Mouse (Mus musculus) mesoderm, embryonic 11.5 days (tissue): ENCODE results near the gene Gpr84.

Experiments
- DNase-seq: peaks from one replicate; pipeline ENCODE4 v3.0.0-alpha.2; 2012; ENCODE audit warnings: low read depth, low spot score

Gpr84 gene

GRCm38 (mm10) chr15:103310365-103310910 is at the start of gene Gpr84:
TSS of gene Gpr84 (minus strand) at chr15:103310612.
- DNase-seq: no peak

- no peak for DNase-seq
Measured at GRCm38 (mm10) chr15:103359869-103360602, 49.6 kb upstream of the Gpr84 start.

GRCm38 (mm10) chr15:103359122-103359510 is 48.7 kb upstream of the Gpr84 start:
- no peak for DNase-seq

- no peak for DNase-seq
Measured at GRCm38 (mm10) chr15:103358278-103359121, 48.1 kb upstream of the Gpr84 start.

- no peak for DNase-seq
Measured at GRCm38 (mm10) chr15:103357817-103358216, 47.4 kb upstream of the Gpr84 start.

- DNase-seq: no peak
Measured at GRCm38 (mm10) chr15:103356130-103356529, 45.7 kb upstream of the Gpr84 start.

GRCm38 (mm10) chr15:103355420-103355819 is 45.0 kb upstream of the Gpr84 start:
- no peak for DNase-seq

GRCm38 (mm10) chr15:103354690-103355089 is 44.3 kb upstream of the Gpr84 start:
- no peak for DNase-seq

GRCm38 (mm10) chr15:103353511-103354256 is 43.3 kb upstream of the Gpr84 start:
- no peak for DNase-seq

GRCm38 (mm10) chr15:103352856-103353255 is 42.4 kb upstream of the Gpr84 start:
- peak; percentile 77 for DNase-seq

GRCm38 (mm10) chr15:103347275-103347684 is 36.9 kb upstream of the Gpr84 start:
- DNase-seq: peak; percentile 67

GRCm38 (mm10) chr15:103345789-103346188 is 35.4 kb upstream of the Gpr84 start:
- DNase-seq: no peak

GRCm38 (mm10) chr15:103343556-103343955 is 33.1 kb upstream of the Gpr84 start:
- no peak for DNase-seq

GRCm38 (mm10) chr15:103343008-103343407 is 32.6 kb upstream of the Gpr84 start:
- no peak for DNase-seq

- peak; percentile 90 for DNase-seq
Measured at GRCm38 (mm10) chr15:103342415-103342814, 32.0 kb upstream of the Gpr84 start.

GRCm38 (mm10) chr15:103341547-103341946 is 31.1 kb upstream of the Gpr84 start:
- DNase-seq: no peak

- DNase-seq: no peak
Measured at GRCm38 (mm10) chr15:103340786-103341185, 30.4 kb upstream of the Gpr84 start.

GRCm38 (mm10) chr15:103339961-103340337 is 29.5 kb upstream of the Gpr84 start, which contains the start of gene Zfp385a:
TSS of gene Zfp385a (minus strand) at chr15:103340093.
- no peak for DNase-seq

GRCm38 (mm10) chr15:103339166-103339960 is 29.0 kb upstream of the Gpr84 start:
- DNase-seq: no peak

- no peak for DNase-seq
Measured at GRCm38 (mm10) chr15:103338829-103339165, 28.4 kb upstream of the Gpr84 start.
